Mouse (Mus musculus) cortical plate, adult 2 months (tissue): Measurements from ENCODE around the gene Irx3.

Experiments
- CTCF ChIP-seq: fragments of 200-500 bp; IDR thresholded peaks from 2 replicates; pipeline ENCODE4 v1.5.1; 2011; ENCODE audit warnings: mild to moderate bottlenecking, control low read depth, low read length; ENCODE audit not compliant: insufficient read depth; ENCODE audit errors: extremely low read depth
- POLR2A ChIP-seq: fragments of 200-500 bp; IDR thresholded peaks from 2 replicates; pipeline ENCODE4 v1.6.1; 2011; ENCODE audit warnings: mild to moderate bottlenecking, low read length, control low read depth; ENCODE audit not compliant: insufficient read depth; ENCODE audit errors: extremely low read depth

GRCm38 (mm10) chr8:91804403-91805253 is 2.8 kb upstream of the Irx3 start:
- no peak for TF ChIP-seq CTCF
- no peak for TF ChIP-seq POLR2A
